Mouse (Mus musculus): ENCODE data around the gene Accsl.

Gene Accsl

GRCm38 (mm10) chr2:93850317-93850944 is 18.5 kb downstream of the Accsl start:
- TF ChIP-seq GATA4 (IDR thresholded peaks at IDR 0.05; ENCODE audit: insufficient replicate concordance, low read length) = peak; percentile 56; the same call in 1 of the 2 replicates

GRCm38 (mm10) chr2:93849505-93850089 is 19.4 kb downstream of the Accsl start, which contains the start of gene Accs:
Gene Accs (minus strand): TSS chr2:93849943.
- TF ChIP-seq GATA4 (IDR thresholded peaks at IDR 0.05; ENCODE audit: insufficient replicate concordance, low read length) = peak; percentile 66; the same call in 1 of the 2 replicates

- peak; percentile 62; the same call in 1 of the 2 replicates for TF ChIP-seq GATA4 (IDR thresholded peaks at IDR 0.05; ENCODE audit: insufficient replicate concordance, low read length)
Observed at GRCm38 (mm10) chr2:93841349-93841748, 27.6 kb downstream of the Accsl start.

GRCm38 (mm10) chr2:93840109-93840508 is 28.8 kb downstream of the Accsl start:
- TF ChIP-seq GATA4 (IDR thresholded peaks at IDR 0.05; ENCODE audit: insufficient replicate concordance, low read length) = no peak

GRCm38 (mm10) chr2:93838931-93839330 is 30.0 kb downstream of the Accsl start:
- no peak for TF ChIP-seq GATA4 (IDR thresholded peaks at IDR 0.05; ENCODE audit: insufficient replicate concordance, low read length)

GRCm38 (mm10) chr2:93836232-93836785 is 32.6 kb downstream of the Accsl start:
- TF ChIP-seq GATA4 (IDR thresholded peaks at IDR 0.05; ENCODE audit: insufficient replicate concordance, low read length) = no peak

GRCm38 (mm10) chr2:93835596-93835995 is 33.4 kb downstream of the Accsl start:
- no peak for TF ChIP-seq GATA4 (IDR thresholded peaks at IDR 0.05; ENCODE audit: insufficient replicate concordance, low read length)

- TF ChIP-seq GATA4 (IDR thresholded peaks at IDR 0.05; ENCODE audit: insufficient replicate concordance, low read length) = no peak
Observed at GRCm38 (mm10) chr2:93823519-93823918, 45.4 kb downstream of the Accsl start.

- TF ChIP-seq GATA4 (IDR thresholded peaks at IDR 0.05; ENCODE audit: insufficient replicate concordance, low read length) = no peak
Observed at GRCm38 (mm10) chr2:93822045-93822749, 46.8 kb downstream of the Accsl start, which contains the start of gene Ext2. Gene Ext2 (minus strand): TSS chr2:93822568.

- no peak for TF ChIP-seq GATA4 (IDR thresholded peaks at IDR 0.05; ENCODE audit: insufficient replicate concordance, low read length)
Observed at GRCm38 (mm10) chr2:93817791-93818190, 51.2 kb downstream of the Accsl start.

- no peak for TF ChIP-seq GATA4 (IDR thresholded peaks at IDR 0.05; ENCODE audit: insufficient replicate concordance, low read length)
Observed at GRCm38 (mm10) chr2:93813343-93813742, 55.6 kb downstream of the Accsl start.

GRCm38 (mm10) chr2:93811812-93812211 is 57.1 kb downstream of the Accsl start:
- TF ChIP-seq GATA4 (IDR thresholded peaks at IDR 0.05; ENCODE audit: insufficient replicate concordance, low read length) = no peak

GRCm38 (mm10) chr2:93809931-93810330 is 59.0 kb downstream of the Accsl start:
- TF ChIP-seq GATA4 (IDR thresholded peaks at IDR 0.05; ENCODE audit: insufficient replicate concordance, low read length) = no peak; the same call in 1 of the 2 replicates

GRCm38 (mm10) chr2:93808071-93808470 is 60.9 kb downstream of the Accsl start:
- TF ChIP-seq GATA4 (IDR thresholded peaks at IDR 0.05; ENCODE audit: insufficient replicate concordance, low read length) = no peak

- no peak for TF ChIP-seq GATA4 (IDR thresholded peaks at IDR 0.05; ENCODE audit: insufficient replicate concordance, low read length)
Observed at GRCm38 (mm10) chr2:93807440-93807839, 61.5 kb downstream of the Accsl start.

Measured in liver, adult (tissue).